Mouse (Mus musculus): ENCODE results near the gene Cish. TPM values are rescaled to one million over a fixed set of nuclear protein-coding genes. Genes with fewer than 3 reads are reported as not detected.
A peak's percentile ranks its signal among the peaks of the same experiment; 100 is the strongest.

Cish gene
- polyA plus RNA-seq, 1 experiment from 2014 or later = 6.1 TPM

- no peaks in the 10 kb centered on the region for H3K9me3 ChIP-seq (ENCODE audit: control insufficient read depth, low read length)
- H3K36me3 ChIP-seq (ENCODE audit: control insufficient read depth, insufficient read depth, low read length) = no peaks in the 10 kb centered on the region
- peak within 1 kb of the TSS; percentile 68 for H3K27ac ChIP-seq (ENCODE audit: low read depth, low read length)
- peak within 1 kb of the TSS; percentile 61 for H3K9ac ChIP-seq (ENCODE audit: low read depth, low read length)
- WGBS = 1% methylated on average over 49 of the region's 49 CpGs
- peaks cover 31% of the 10 kb centered on the region for H3K4me1 ChIP-seq (replicated peaks; ENCODE audit: control insufficient read depth, insufficient read depth, low read length)
- peak; percentile 87 for DNase-seq (ENCODE audit: low spot score)
- peak within 1 kb of the TSS; percentile 92 for H3K4me2 ChIP-seq
- peak; percentile 90 for ATAC-seq (replicated peaks; ENCODE audit: low FRiP score)
- peaks cover 3% of the 10 kb centered on the region; the same call in 1 of the 2 replicates for H3K27me3 ChIP-seq (replicated peaks; ENCODE audit: control insufficient read depth, insufficient read depth, low read length)
- peak within 1 kb of the TSS; percentile 62 for H3K4me3 ChIP-seq (ENCODE audit: low read depth, low read length)
Measured at GRCm38 (mm10) chr9:107289211-107290076, 6.4 kb upstream of the Cish start, which contains the start of gene Mapkapk3. Gene Mapkapk3, minus strand, starts transcription at chr9:107289877.

GRCm38 (mm10) chr9:107290897-107291296 lies 4.9 kb upstream of the Cish start:
- ATAC-seq (replicated peaks; ENCODE audit: low FRiP score) = no peak
- Histone ChIP-seq H3K4me2 (no peak overlapping the region), H3K4me3 (ENCODE audit: low read depth, low read length) (no peak overlapping the region), H3K27ac (ENCODE audit: low read depth, low read length) (no peak overlapping the region), H3K27me3 (replicated peaks; ENCODE audit: control insufficient read depth, insufficient read depth, low read length) (peaks cover 3% of the 10 kb centered on the region; the same call in 1 of the 2 replicates), H3K4me1 (replicated peaks; ENCODE audit: control insufficient read depth, insufficient read depth, low read length) (peaks cover 37% of the 10 kb centered on the region), H3K9ac (ENCODE audit: low read depth, low read length) (no peak overlapping the region), H3K36me3 (ENCODE audit: control insufficient read depth, insufficient read depth, low read length) (no peaks in the 10 kb centered on the region), H3K9me3 (ENCODE audit: control insufficient read depth, low read length) (no peaks in the 10 kb centered on the region)
- peak; percentile 77 for DNase-seq (ENCODE audit: low spot score)
- 33% methylated on average over 10 of the region's 10 CpGs for WGBS

GRCm38 (mm10) chr9:107294249-107294648 lies 1.6 kb upstream of the Cish start:
- WGBS = 5% methylated on average over 6 of the region's 6 CpGs
- H3K4me1 ChIP-seq (replicated peaks; ENCODE audit: control insufficient read depth, insufficient read depth, low read length) = peaks cover 33% of the 10 kb centered on the region
- H3K36me3 ChIP-seq (ENCODE audit: control insufficient read depth, insufficient read depth, low read length) = no peaks in the 10 kb centered on the region
- H3K9ac ChIP-seq (ENCODE audit: low read depth, low read length) = no peak overlapping the region
- H3K4me2 ChIP-seq = no peak overlapping the region
- no peak for ATAC-seq (replicated peaks; ENCODE audit: low FRiP score)
- H3K27ac ChIP-seq (ENCODE audit: low read depth, low read length) = no peak overlapping the region
- DNase-seq (ENCODE audit: low spot score) = peak; percentile 74
- no peaks in the 10 kb centered on the region for H3K9me3 ChIP-seq (ENCODE audit: control insufficient read depth, low read length)
- H3K4me3 ChIP-seq (ENCODE audit: low read depth, low read length) = no peak overlapping the region
- peaks cover 3% of the 10 kb centered on the region; the same call in 1 of the 2 replicates for H3K27me3 ChIP-seq (replicated peaks; ENCODE audit: control insufficient read depth, insufficient read depth, low read length)

- H3K4me3 ChIP-seq (ENCODE audit: low read depth, low read length) = peak overlapping the region; percentile 75
- DNase-seq (ENCODE audit: low spot score) (no peak), ATAC-seq (replicated peaks; ENCODE audit: low FRiP score) (0 out of 2 replicates have a peak, but pooled peaks have one; percentile 11)
- H3K27me3 ChIP-seq (replicated peaks; ENCODE audit: control insufficient read depth, insufficient read depth, low read length) = peaks cover 3% of the 10 kb centered on the region; the same call in 1 of the 2 replicates
- peaks cover 30% of the 10 kb centered on the region for H3K4me1 ChIP-seq (replicated peaks; ENCODE audit: control insufficient read depth, insufficient read depth, low read length)
- H3K36me3 ChIP-seq (ENCODE audit: control insufficient read depth, insufficient read depth, low read length) = peaks cover under 1% of the 10 kb centered on the region; the same call in 1 of the 2 replicates
- WGBS = 21% methylated on average over 4 of the region's 4 CpGs
- H3K4me2 ChIP-seq = peak overlapping the region; percentile 97
- peak overlapping the region; percentile 91 for H3K27ac ChIP-seq (ENCODE audit: low read depth, low read length)
- H3K9ac ChIP-seq (ENCODE audit: low read depth, low read length) = no peak overlapping the region; the same call in 1 of the 2 replicates
- H3K9me3 ChIP-seq (ENCODE audit: control insufficient read depth, low read length) = no peaks in the 10 kb centered on the region
Measured at GRCm38 (mm10) chr9:107295616-107296015, 210 bp upstream of the Cish start.

GRCm38 (mm10) chr9:107296041-107296440 lies 215 bp downstream of the Cish start:
- Histone ChIP-seq H3K4me2 (peak overlapping the region; percentile 97), H3K4me1 (replicated peaks; ENCODE audit: control insufficient read depth, insufficient read depth, low read length) (peaks cover 31% of the 10 kb centered on the region), H3K36me3 (ENCODE audit: control insufficient read depth, insufficient read depth, low read length) (peaks cover 2% of the 10 kb centered on the region), H3K9ac (ENCODE audit: low read depth, low read length) (peak overlapping the region; percentile 78), H3K9me3 (ENCODE audit: control insufficient read depth, low read length) (no peaks in the 10 kb centered on the region), H3K27ac (ENCODE audit: low read depth, low read length) (peak overlapping the region; percentile 91), H3K27me3 (replicated peaks; ENCODE audit: control insufficient read depth, insufficient read depth, low read length) (peaks cover 3% of the 10 kb centered on the region; the same call in 1 of the 2 replicates), H3K4me3 (ENCODE audit: low read depth, low read length) (peak overlapping the region; percentile 75)
- WGBS = 2% methylated on average over 14 of the region's 14 CpGs
- DNase-seq (ENCODE audit: low spot score) = no peak
- ATAC-seq (replicated peaks; ENCODE audit: low FRiP score) = peak; percentile 22; the same call in 1 of the 2 replicates

GRCm38 (mm10) chr9:107296501-107296965 lies 707 bp downstream of the Cish start:
- Histone ChIP-seq H3K36me3 (ENCODE audit: control insufficient read depth, insufficient read depth, low read length) (peaks cover 5% of the 10 kb centered on the region), H3K27me3 (replicated peaks; ENCODE audit: control insufficient read depth, insufficient read depth, low read length) (peaks cover 2% of the 10 kb centered on the region; the same call in 1 of the 2 replicates), H3K9ac (ENCODE audit: low read depth, low read length) (peak overlapping the region; percentile 78), H3K27ac (ENCODE audit: low read depth, low read length) (peak overlapping the region; percentile 91), H3K4me3 (ENCODE audit: low read depth, low read length) (peak overlapping the region; percentile 75), H3K9me3 (ENCODE audit: control insufficient read depth, low read length) (no peaks in the 10 kb centered on the region), H3K4me1 (replicated peaks; ENCODE audit: control insufficient read depth, insufficient read depth, low read length) (peaks cover 36% of the 10 kb centered on the region), H3K4me2 (peak overlapping the region; percentile 97)
- WGBS = 0% methylated on average over 31 of the region's 31 CpGs
- peak; percentile 89 for DNase-seq (ENCODE audit: low spot score)
- ATAC-seq (replicated peaks; ENCODE audit: low FRiP score) = peak; percentile 93

GRCm38 (mm10) chr9:107297059-107297458 lies 1.2 kb downstream of the Cish start:
- peak overlapping the region; percentile 67 for H3K27ac ChIP-seq (ENCODE audit: low read depth, low read length)
- peak overlapping the region; percentile 78 for H3K9ac ChIP-seq (ENCODE audit: low read depth, low read length)
- ATAC-seq (replicated peaks; ENCODE audit: low FRiP score) = no peak
- no peak for DNase-seq (ENCODE audit: low spot score)
- peaks cover 41% of the 10 kb centered on the region for H3K4me1 ChIP-seq (replicated peaks; ENCODE audit: control insufficient read depth, insufficient read depth, low read length)
- H3K4me2 ChIP-seq = peak overlapping the region; percentile 97
- no peaks in the 10 kb centered on the region for H3K27me3 ChIP-seq (replicated peaks; ENCODE audit: control insufficient read depth, insufficient read depth, low read length)
- no peaks in the 10 kb centered on the region for H3K9me3 ChIP-seq (ENCODE audit: control insufficient read depth, low read length)
- H3K4me3 ChIP-seq (ENCODE audit: low read depth, low read length) = peak overlapping the region; percentile 75
- 8% methylated on average over 16 of the region's 16 CpGs for WGBS
- H3K36me3 ChIP-seq (ENCODE audit: control insufficient read depth, insufficient read depth, low read length) = peaks cover 5% of the 10 kb centered on the region

- ATAC-seq (replicated peaks; ENCODE audit: low FRiP score) = no peak
Measured at GRCm38 (mm10) chr9:107297658-107298057, 1.8 kb downstream of the Cish start.

More at GRCm38 (mm10) chr9:107297658-107298057, 1.8 kb downstream of the Cish start:
- DNase-seq (ENCODE audit: low spot score) = no peak
- Histone ChIP-seq H3K36me3 (ENCODE audit: control insufficient read depth, insufficient read depth, low read length) (peaks cover 5% of the 10 kb centered on the region), H3K9ac (ENCODE audit: low read depth, low read length) (peak overlapping the region; percentile 78), H3K4me3 (ENCODE audit: low read depth, low read length) (peak overlapping the region; percentile 75), H3K4me2 (peak overlapping the region; percentile 97), H3K27me3 (replicated peaks; ENCODE audit: control insufficient read depth, insufficient read depth, low read length) (no peaks in the 10 kb centered on the region), H3K27ac (ENCODE audit: low read depth, low read length) (0 out of 2 replicates have a peak overlapping the region, but pooled peaks have one; percentile 67), H3K4me1 (replicated peaks; ENCODE audit: control insufficient read depth, insufficient read depth, low read length) (peaks cover 43% of the 10 kb centered on the region), H3K9me3 (ENCODE audit: control insufficient read depth, low read length) (no peaks in the 10 kb centered on the region)
- WGBS = 83% methylated on average over 4 of the region's 4 CpGs

All from liver, embryonic 11.5 days (tissue).